Mouse (Mus musculus) urinary bladder, postnatal 25 days (tissue): ENCODE measurements around the gene Fam19a5.

ENCODE experiments used
- DNase-seq: peaks from one replicate; pipeline ENCODE4 v3.0.0; 2022; ENCODE audit warnings: low spot score

The Fam19a5 gene

GRCm38 (mm10) chr15:87597149-87597548 lies 53.0 kb downstream of the Fam19a5 start:
- peak; percentile 59 for DNase-seq

GRCm38 (mm10) chr15:87597766-87598165 lies 53.7 kb downstream of the Fam19a5 start:
- DNase-seq: no peak

GRCm38 (mm10) chr15:87598636-87599035 lies 54.5 kb downstream of the Fam19a5 start:
- no peak for DNase-seq

GRCm38 (mm10) chr15:87603316-87603715 lies 59.2 kb downstream of the Fam19a5 start:
- DNase-seq: no peak

- no peak for DNase-seq
Observed at GRCm38 (mm10) chr15:87605504-87606280, 61.6 kb downstream of the Fam19a5 start.

- no peak for DNase-seq
Observed at GRCm38 (mm10) chr15:87606702-87607101, 62.6 kb downstream of the Fam19a5 start.

GRCm38 (mm10) chr15:87609236-87609635 lies 65.1 kb downstream of the Fam19a5 start:
- DNase-seq: no peak

GRCm38 (mm10) chr15:87623966-87624609 lies 80.0 kb downstream of the Fam19a5 start:
- peak; percentile 73 for DNase-seq

- DNase-seq: no peak
Observed at GRCm38 (mm10) chr15:87624610-87625091, 80.6 kb downstream of the Fam19a5 start.

GRCm38 (mm10) chr15:87625236-87626023 lies 81.3 kb downstream of the Fam19a5 start:
- DNase-seq: peak; percentile 71

GRCm38 (mm10) chr15:87635272-87635671 lies 91.2 kb downstream of the Fam19a5 start:
- no peak for DNase-seq

GRCm38 (mm10) chr15:87636407-87636806 lies 92.3 kb downstream of the Fam19a5 start:
- no peak for DNase-seq

GRCm38 (mm10) chr15:87637234-87637633 lies 93.1 kb downstream of the Fam19a5 start:
- no peak for DNase-seq

- DNase-seq: no peak
Observed at GRCm38 (mm10) chr15:87638270-87638669, 94.2 kb downstream of the Fam19a5 start.

- DNase-seq: no peak
Observed at GRCm38 (mm10) chr15:87646313-87647061, 102.4 kb downstream of the Fam19a5 start.

- no peak for DNase-seq
Observed at GRCm38 (mm10) chr15:87649651-87650050, 105.6 kb downstream of the Fam19a5 start.

GRCm38 (mm10) chr15:87654551-87654950 lies 110.5 kb downstream of the Fam19a5 start:
- DNase-seq: no peak

GRCm38 (mm10) chr15:87656496-87657155 lies 112.5 kb downstream of the Fam19a5 start:
- no peak for DNase-seq

- DNase-seq: no peak
Observed at GRCm38 (mm10) chr15:87659729-87660128, 115.6 kb downstream of the Fam19a5 start.

- DNase-seq: no peak
Observed at GRCm38 (mm10) chr15:87661954-87662353, 117.9 kb downstream of the Fam19a5 start.

GRCm38 (mm10) chr15:87666041-87666750 lies 122.1 kb downstream of the Fam19a5 start:
- DNase-seq: no peak
